8 mouse cellular contexts compared by ENCODE assay signal in the genomic region with DNA sequence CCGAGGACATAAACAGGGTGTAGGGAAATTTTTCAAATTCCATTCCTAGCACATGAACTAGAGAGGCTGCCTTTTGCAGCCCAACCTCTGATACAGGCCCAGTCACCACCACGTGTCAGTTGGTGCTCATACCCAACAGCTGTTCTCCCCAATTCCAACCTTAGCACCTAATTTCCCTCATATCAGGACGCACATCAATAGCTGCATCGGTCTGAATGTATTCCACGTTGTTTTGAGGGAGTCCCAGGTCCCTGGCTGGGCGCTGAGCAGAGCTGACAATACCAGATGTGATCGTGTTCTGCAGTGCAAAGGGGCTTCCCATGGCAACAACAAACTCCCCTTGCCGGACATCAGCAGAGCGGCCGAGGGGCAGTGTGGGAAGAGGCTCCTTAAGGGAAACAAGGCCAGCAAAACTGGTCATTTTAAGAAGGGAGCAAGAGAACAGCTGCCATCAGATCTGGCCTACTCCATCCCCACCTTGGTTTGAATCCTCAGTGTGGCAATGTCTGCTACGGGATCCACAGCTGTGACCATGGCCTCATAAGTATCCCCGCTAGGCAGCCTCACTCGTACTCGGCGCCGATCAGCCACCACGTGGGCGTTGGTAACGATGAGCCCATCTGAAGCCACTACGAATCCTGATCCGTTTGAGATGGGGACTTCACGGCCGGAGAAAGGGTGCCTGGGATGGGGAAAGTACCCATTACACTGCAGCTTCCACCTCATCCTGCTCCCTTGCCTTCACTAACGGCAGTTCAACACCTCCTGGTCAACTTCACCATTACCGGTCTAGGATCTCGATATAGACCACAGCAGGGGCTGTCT. TPM values are rescaled to one million over a fixed set of nuclear protein-coding genes. Genes with fewer than 3 reads are reported as not detected.
A peak's percentile ranks its signal among the peaks of the same experiment; 100 is the strongest.
DNase-seq lines count a peak whose midpoint lies in the region; ATAC-seq lines count a peak whose summit lies in the region.

No protein-coding gene starts in this region.

- no peaks in the 10 kb centered on the region for H3K9me3 ChIP-seq in forebrain, embryonic 11.5 days (ENCODE audit: control insufficient read depth, low read length)
- H3K9me3 ChIP-seq in kidney, embryonic 16.5 days (ENCODE audit: low read length) = no peaks in the 10 kb centered on the region

- DNase-seq in right cerebral cortex, adult 18-20 months = peak; percentile 46
- no peak for DNase-seq in right cerebral cortex, postnatal 4 days
- DNase-seq in adrenal gland, postnatal 25 days = peak; percentile 46
- DNase-seq in forebrain, embryonic 11.5 days (ENCODE audit: low spot score) = peak; percentile 67
- peak; percentile 27 for DNase-seq in lung, postnatal 14 days
- peak; percentile 62 for DNase-seq in right cerebral cortex, adult 2 months (ENCODE audit: low spot score in 2 of 2)
- no peak for DNase-seq in ovary, adult 18-20 months (ENCODE audit: low spot score)

- H3K4me2 ChIP-seq in forebrain, embryonic 11.5 days (ENCODE audit: low read depth, low read length, severe bottlenecking) = peak overlapping the region; percentile 84
- H3K4me2 ChIP-seq in kidney, embryonic 16.5 days (replicated peaks; ENCODE audit: low read depth, low read length) = peak overlapping the region; percentile 90

- WGBS in forebrain, embryonic 11.5 days = 3% methylated on average over 26 of the region's 26 CpGs
- 1% methylated on average over 26 of the region's 26 CpGs for WGBS in kidney, embryonic 16.5 days

- H3K4me3 ChIP-seq in forebrain, embryonic 11.5 days (ENCODE audit: low read depth, low read length) = peak overlapping the region; percentile 98
- H3K4me3 ChIP-seq in kidney, embryonic 16.5 days (ENCODE audit: low read length) = peak overlapping the region; percentile 97

- peak; percentile 2; the same call in 1 of the 2 replicates for ATAC-seq in forebrain, embryonic 11.5 days (replicated peaks; ENCODE audit: low FRiP score)
- no peak; the same call in 1 of the 2 replicates for ATAC-seq in kidney, embryonic 16.5 days (ENCODE audit: low FRiP score, low TSS enrichment)

- H3K36me3 ChIP-seq in forebrain, embryonic 11.5 days (ENCODE audit: control insufficient read depth, insufficient read depth, low read length) = peaks cover 2% of the 10 kb centered on the region; the same call in 1 of the 2 replicates
- H3K36me3 ChIP-seq in kidney, embryonic 16.5 days (ENCODE audit: insufficient read depth, low read length) = peaks cover 33% of the 10 kb centered on the region

- no peaks in the 10 kb centered on the region for H3K27me3 ChIP-seq in forebrain, embryonic 11.5 days (ENCODE audit: control insufficient read depth, insufficient read depth, low read length)
- no peaks in the 10 kb centered on the region for H3K27me3 ChIP-seq in kidney, embryonic 16.5 days (ENCODE audit: insufficient read depth, low read length)

- peak overlapping the region; percentile 31; the same call in 1 of the 2 replicates for H3K27ac ChIP-seq in forebrain, embryonic 11.5 days (ENCODE audit: low read depth, low read length)
- H3K27ac ChIP-seq in kidney, embryonic 16.5 days (ENCODE audit: low read length) = peak overlapping the region; percentile 87

- peaks cover 11% of the 10 kb centered on the region for H3K4me1 ChIP-seq in forebrain, embryonic 11.5 days (replicated peaks; ENCODE audit: control insufficient read depth, insufficient read depth, low read length)
- peaks cover 20% of the 10 kb centered on the region for H3K4me1 ChIP-seq in kidney, embryonic 16.5 days (ENCODE audit: insufficient read depth, low read length)

- H3K9ac ChIP-seq in forebrain, embryonic 11.5 days (ENCODE audit: low read length) = peak overlapping the region; percentile 90
- H3K9ac ChIP-seq in kidney, embryonic 16.5 days (replicated peaks; ENCODE audit: low read length) = peak overlapping the region; percentile 94

RNA-seq across cellular contexts. Expression of a gene that starts 1.0 kb away (rescaled TPM):
- total RNA-seq in adrenal gland, postnatal 25 days (2021) = 214 TPM in 2 replicates
- 124 and 125 TPM in 2 replicates for polyA plus RNA-seq in forebrain, embryonic 11.5 days (2014; fragmentation: Nextera tagmentation; extraction: Ambion mirVana)
- 244 and 260 TPM in 2 replicates for polyA plus RNA-seq in kidney, embryonic 16.5 days (2015; fragmentation: Nextera tagmentation; extraction: Ambion mirVana)

RNA-seq across cellular contexts. Expression of a gene that starts 1.7 kb away (rescaled TPM):
- 59.1 and 70.1 TPM in 2 replicates for total RNA-seq in adrenal gland, postnatal 25 days (2021)
- 30.1 and 32.5 TPM in 2 replicates for polyA plus RNA-seq in forebrain, embryonic 11.5 days (2014; fragmentation: Nextera tagmentation; extraction: Ambion mirVana)
- 91.9 and 94.3 TPM in 2 replicates for polyA plus RNA-seq in kidney, embryonic 16.5 days (2015; fragmentation: Nextera tagmentation; extraction: Ambion mirVana)

RNA-seq across cellular contexts. Expression of a gene that starts 4.3 kb away (rescaled TPM):
- 4.0 and 4.4 TPM in 2 replicates for total RNA-seq in adrenal gland, postnatal 25 days (2021)
- polyA plus RNA-seq in forebrain, embryonic 11.5 days (2014; fragmentation: Nextera tagmentation; extraction: Ambion mirVana) = 0.85 and 1.3 TPM in 2 replicates
- polyA plus RNA-seq in kidney, embryonic 16.5 days (2015; fragmentation: Nextera tagmentation; extraction: Ambion mirVana) = 5.0 and 5.2 TPM in 2 replicates

RNA-seq across cellular contexts. Expression of a gene that starts 16.7 kb away (rescaled TPM):
- total RNA-seq in adrenal gland, postnatal 25 days (2021) = 14.0 and 14.2 TPM in 2 replicates
- polyA plus RNA-seq in forebrain, embryonic 11.5 days (2014; fragmentation: Nextera tagmentation; extraction: Ambion mirVana) = not detected in 2 replicates
- polyA plus RNA-seq in kidney, embryonic 16.5 days (2015; fragmentation: Nextera tagmentation; extraction: Ambion mirVana) = 0.49 and 0.73 TPM in 2 replicates

RNA-seq across cellular contexts. Expression of a gene that starts 19.4 kb away (rescaled TPM):
- 2.3 and 2.5 TPM in 2 replicates for total RNA-seq in adrenal gland, postnatal 25 days (2021)
- 9.2 and 9.9 TPM in 2 replicates for polyA plus RNA-seq in forebrain, embryonic 11.5 days (2014; fragmentation: Nextera tagmentation; extraction: Ambion mirVana)
- polyA plus RNA-seq in kidney, embryonic 16.5 days (2015; fragmentation: Nextera tagmentation; extraction: Ambion mirVana) = 24.4 and 26.1 TPM in 2 replicates

Comparison
In these comparisons a context has a peak if more than half of its experiments do, and no peak if none do; other contexts are left out.
1. DNase-seq: peak in right cerebral cortex, adult 18-20 months (single experiment), adrenal gland, postnatal 25 days (single experiment), forebrain, embryonic 11.5 days (single experiment), lung, postnatal 14 days (single experiment) and right cerebral cortex, adult 2 months (2 of 2); none in right cerebral cortex, postnatal 4 days (single experiment) and ovary, adult 18-20 months (single experiment).